Mouse (Mus musculus) neural tube, embryonic 12.5 days (tissue): ENCODE results near the gene Specc1. TPM values are rescaled to one million over a fixed set of nuclear protein-coding genes. Genes with fewer than 3 reads are reported as not detected.

ENCODE experiments used
- ATAC-seq: fragments of 200-750 bp; cut with Nextera tagmentation; 2 replicates; pipeline ENCODE4 v1.8.0; 2017; ENCODE audit warnings: low read depth, mild to moderate bottlenecking, moderate TSS enrichment, moderate library complexity; ENCODE audit not compliant: low FRiP score
- H3K27ac ChIP-seq: fragments of 300-500 bp; sonication (generic); 2 replicates; pipeline ENCODE4 v1.5.1; 2016
- H3K27me3 ChIP-seq: fragments of 300-500 bp; sonication (generic); replicated peaks from 2 replicates; pipeline ENCODE4 v1.6.1; 2016; ENCODE audit warnings: mild to moderate bottlenecking
- H3K36me3 ChIP-seq: fragments of 300-500 bp; sonication (generic); 2 replicates; pipeline ENCODE4 v1.6.1; 2016; ENCODE audit warnings: mild to moderate bottlenecking
- H3K4me1 ChIP-seq: fragments of 300-500 bp; sonication (generic); 2 replicates; pipeline ENCODE4 v1.6.1; 2016
- H3K4me2 ChIP-seq: fragments of 300-500 bp; sonication (generic); replicated peaks from 2 replicates; pipeline ENCODE4 v1.6.1; 2016; ENCODE audit warnings: mild to moderate bottlenecking
- H3K4me3 ChIP-seq: fragments of 300-500 bp; sonication (generic); 2 replicates; pipeline ENCODE4 v1.5.1; 2016
- H3K9ac ChIP-seq: fragments of 300-500 bp; sonication (generic); 2 replicates; pipeline ENCODE4 v1.6.1; 2016; ENCODE audit warnings: mild to moderate bottlenecking
- H3K9me3 ChIP-seq: fragments of 300-500 bp; sonication (generic); 2 replicates; pipeline ENCODE4 v1.6.1; 2016; ENCODE audit warnings: mild to moderate bottlenecking
- WGBS: fragments of 180-500 bp; shearing (Covaris S2); methylation state at CpG from one replicate; pipeline ENCODE4 v1.1.7; 2016; 5-methylcytosine and 5-hydroxymethylcytosine counted together
- polyA plus RNA-seq: library from polyadenylated mRNA; unstranded; fragments of >200 nt; fragmentation: Nextera tagmentation; extraction: Ambion mirVana; gene quantifications from 2 replicates; pipeline ENCODE4 v1.2.1, GENCODE M21; 2016

Gene Specc1
- polyA plus RNA-seq, 1 experiment from 2014 or later: 14.1 TPM

GRCm38 (mm10) chr11:62213384-62213989 lies 256.9 kb downstream of the Specc1 start:
- no peak overlapping the region for H3K4me2 ChIP-seq
- H3K9me3 ChIP-seq: no peaks in the 10 kb centered on the region
- no peak overlapping the region for H3K9ac ChIP-seq
- WGBS: 90% methylated on average over 12 of the region's 12 CpGs
- no peaks in the 10 kb centered on the region for H3K4me1 ChIP-seq
- peaks cover 2% of the 10 kb centered on the region; the same call in 1 of the 2 replicates for H3K36me3 ChIP-seq
- H3K27ac ChIP-seq: no peak overlapping the region
- H3K4me3 ChIP-seq: no peak overlapping the region
- no peaks in the 10 kb centered on the region for H3K27me3 ChIP-seq
- no peak for ATAC-seq

- H3K27ac ChIP-seq: no peak overlapping the region
- no peak overlapping the region for H3K4me2 ChIP-seq
- peaks cover 12% of the 10 kb centered on the region; the same call in 1 of the 2 replicates for H3K36me3 ChIP-seq
- no peak for ATAC-seq
- H3K4me1 ChIP-seq: no peaks in the 10 kb centered on the region
- H3K9me3 ChIP-seq: no peaks in the 10 kb centered on the region
- H3K4me3 ChIP-seq: no peak overlapping the region
- 62% methylated on average over 2 of the region's 2 CpGs for WGBS
- no peaks in the 10 kb centered on the region for H3K27me3 ChIP-seq
- no peak overlapping the region for H3K9ac ChIP-seq
These were observed 258.5 kb downstream of the Specc1 start for GRCm38 (mm10) chr11:62215107-62215506.

GRCm38 (mm10) chr11:62217751-62218150 lies 261.2 kb downstream of the Specc1 start:
- ATAC-seq: no peak
- H3K9ac ChIP-seq: no peak overlapping the region
- peaks cover 12% of the 10 kb centered on the region; the same call in 1 of the 2 replicates for H3K36me3 ChIP-seq
- no peaks in the 10 kb centered on the region for H3K27me3 ChIP-seq
- WGBS: 51% methylated on average over 6 of the region's 6 CpGs
- H3K4me3 ChIP-seq: no peak overlapping the region
- no peak overlapping the region for H3K4me2 ChIP-seq
- no peaks in the 10 kb centered on the region for H3K9me3 ChIP-seq
- no peak overlapping the region for H3K27ac ChIP-seq
- no peaks in the 10 kb centered on the region for H3K4me1 ChIP-seq

GRCm38 (mm10) chr11:62220756-62221510 lies 264.4 kb downstream of the Specc1 start:
- H3K36me3 ChIP-seq: peaks cover 9% of the 10 kb centered on the region; the same call in 1 of the 2 replicates
- no peaks in the 10 kb centered on the region for H3K9me3 ChIP-seq
- no peaks in the 10 kb centered on the region for H3K27me3 ChIP-seq
- ATAC-seq: no peak
- no peak overlapping the region for H3K4me3 ChIP-seq
- WGBS: 82% methylated on average over 7 of the region's 7 CpGs
- H3K9ac ChIP-seq: no peak overlapping the region
- H3K27ac ChIP-seq: no peak overlapping the region
- H3K4me1 ChIP-seq: no peaks in the 10 kb centered on the region
- H3K4me2 ChIP-seq: no peak overlapping the region

GRCm38 (mm10) chr11:62223416-62223815 lies 266.9 kb downstream of the Specc1 start:
- no peak overlapping the region for H3K9ac ChIP-seq
- no peak overlapping the region for H3K4me2 ChIP-seq
- no peak overlapping the region for H3K4me3 ChIP-seq
- ATAC-seq: no peak
- WGBS: 94% methylated on average over 5 of the region's 5 CpGs
- H3K36me3 ChIP-seq: peaks cover 9% of the 10 kb centered on the region; the same call in 1 of the 2 replicates
- no peak overlapping the region for H3K27ac ChIP-seq
- no peaks in the 10 kb centered on the region for H3K9me3 ChIP-seq
- no peaks in the 10 kb centered on the region for H3K27me3 ChIP-seq
- H3K4me1 ChIP-seq: no peaks in the 10 kb centered on the region

- ATAC-seq: no peak
- H3K4me2 ChIP-seq: no peak overlapping the region
- H3K9ac ChIP-seq: no peak overlapping the region
- WGBS: 97% methylated on average over 7 of the region's 7 CpGs
- H3K36me3 ChIP-seq: peaks cover 9% of the 10 kb centered on the region; the same call in 1 of the 2 replicates
- H3K27ac ChIP-seq: no peak overlapping the region
- no peak overlapping the region for H3K4me3 ChIP-seq
- no peaks in the 10 kb centered on the region for H3K27me3 ChIP-seq
- no peaks in the 10 kb centered on the region for H3K4me1 ChIP-seq
- H3K9me3 ChIP-seq: no peaks in the 10 kb centered on the region
These were observed 267.4 kb downstream of the Specc1 start for GRCm38 (mm10) chr11:62223962-62224361.

GRCm38 (mm10) chr11:62224797-62225196 lies 268.2 kb downstream of the Specc1 start:
- Histone ChIP-seq H3K4me2 (no peak overlapping the region), H3K9me3 (no peaks in the 10 kb centered on the region), H3K36me3 (peaks cover 1% of the 10 kb centered on the region; the same call in 1 of the 2 replicates), H3K27ac (no peak overlapping the region), H3K4me3 (no peak overlapping the region), H3K27me3 (no peaks in the 10 kb centered on the region), H3K4me1 (no peaks in the 10 kb centered on the region), H3K9ac (no peak overlapping the region)
- WGBS: 85% methylated on average over 4 of the region's 4 CpGs
- ATAC-seq: no peak

- no peak overlapping the region for H3K4me3 ChIP-seq
- no peak overlapping the region for H3K4me2 ChIP-seq
- ATAC-seq: no peak
- H3K4me1 ChIP-seq: no peaks in the 10 kb centered on the region
- no peaks in the 10 kb centered on the region for H3K9me3 ChIP-seq
- H3K27me3 ChIP-seq: no peaks in the 10 kb centered on the region
- 83% methylated on average over 12 of the region's 12 CpGs for WGBS
- no peaks in the 10 kb centered on the region for H3K36me3 ChIP-seq
- H3K27ac ChIP-seq: no peak overlapping the region
- H3K9ac ChIP-seq: no peak overlapping the region
These were observed 284.2 kb downstream of the Specc1 start for GRCm38 (mm10) chr11:62240631-62241261.

- Histone ChIP-seq H3K27me3 (peaks cover 3% of the 10 kb centered on the region; the same call in 1 of the 2 replicates), H3K4me2 (no peak overlapping the region), H3K9me3 (no peaks in the 10 kb centered on the region), H3K27ac (no peak overlapping the region), H3K9ac (no peak overlapping the region), H3K36me3 (no peaks in the 10 kb centered on the region), H3K4me3 (no peak overlapping the region), H3K4me1 (peaks cover 4% of the 10 kb centered on the region)
- 91% methylated on average over 8 of the region's 8 CpGs for WGBS
- no peak for ATAC-seq
These were observed 287.3 kb downstream of the Specc1 start for GRCm38 (mm10) chr11:62243871-62244270.

- Histone ChIP-seq H3K9ac (no peak overlapping the region), H3K4me1 (peaks cover 7% of the 10 kb centered on the region), H3K4me3 (no peak overlapping the region), H3K9me3 (no peaks in the 10 kb centered on the region), H3K4me2 (no peak overlapping the region), H3K27ac (no peak overlapping the region), H3K27me3 (peaks cover 9% of the 10 kb centered on the region; the same call in 1 of the 2 replicates), H3K36me3 (no peaks in the 10 kb centered on the region)
- 92% methylated on average over 4 of the region's 4 CpGs for WGBS
- no peak for ATAC-seq
These were observed 287.9 kb downstream of the Specc1 start for GRCm38 (mm10) chr11:62244471-62244870.

- H3K4me2 ChIP-seq: peak overlapping the region; percentile 99
- H3K4me3 ChIP-seq: peak overlapping the region; percentile 57
- no peaks in the 10 kb centered on the region for H3K9me3 ChIP-seq
- H3K27ac ChIP-seq: no peak overlapping the region
- WGBS: 42% methylated on average over 18 of the region's 18 CpGs
- H3K4me1 ChIP-seq: peaks cover 15% of the 10 kb centered on the region
- H3K9ac ChIP-seq: peak overlapping the region; percentile 47
- ATAC-seq: no peak
- H3K27me3 ChIP-seq: peaks cover 25% of the 10 kb centered on the region
- H3K36me3 ChIP-seq: no peaks in the 10 kb centered on the region
These were observed 291.3 kb downstream of the Specc1 start for GRCm38 (mm10) chr11:62247759-62248400.
